Comparison of ENCODE assay signal across 24 mouse cellular contexts in the genomic region with DNA sequence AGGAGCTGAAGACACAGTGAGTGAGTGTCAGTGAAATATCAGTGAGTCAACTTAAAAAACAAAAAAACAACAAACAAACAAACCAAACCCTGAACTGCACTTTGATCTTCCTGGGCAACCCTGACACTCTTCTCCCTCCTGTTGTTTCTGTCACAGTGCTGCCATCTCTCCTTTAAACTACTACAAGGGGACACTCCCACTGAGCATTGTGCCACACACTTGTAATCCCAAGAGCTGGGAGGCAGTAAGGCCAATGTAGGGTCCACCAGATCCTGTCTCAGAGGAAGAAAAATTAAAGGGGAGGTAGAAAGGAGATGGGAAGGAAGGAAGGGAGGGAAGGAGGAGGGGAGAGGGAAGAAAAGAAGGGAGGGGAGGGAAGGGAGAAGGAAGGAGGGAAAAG.
"Had no signal": no experiment of that assay in that cellular context is flagged by ENCODE, and none has a peak within 500 bp of the region (broad histone marks: within the 10 kb centered on the region; RNA-seq: fewer than 3 reads in every experiment).

No protein-coding gene starts in this region.

- ATAC-seq: hindbrain, embryonic 16.5 days; inflammation-experienced regulatory T-cells, adult 6 months; intestine, embryonic 15.5 days; intestine, postnatal 0 days had no signal

- H3K9ac ChIP-seq: heart, embryonic 12.5 days; hindbrain, embryonic 12.5 days; hindbrain, embryonic 14.5 days; intestine, embryonic 15.5 days; limb, embryonic 12.5 days had no signal

- H3K9me3 ChIP-seq: heart, embryonic 10.5 days; heart, embryonic 12.5 days; hindbrain, embryonic 10.5 days; hindbrain, embryonic 12.5 days; intestine, embryonic 15.5 days; limb, embryonic 10.5 days; limb, embryonic 12.5 days had no signal

- H3K36me3 ChIP-seq: heart, embryonic 10.5 days; heart, embryonic 12.5 days; hindbrain, embryonic 10.5 days; hindbrain, embryonic 12.5 days; intestine, embryonic 15.5 days; limb, embryonic 10.5 days; limb, embryonic 12.5 days had no signal

- H3K4me2 ChIP-seq: heart, embryonic 12.5 days; hindbrain, embryonic 12.5 days; hindbrain, embryonic 14.5 days; intestine, embryonic 15.5 days; limb, embryonic 12.5 days had no signal

- H3K27ac ChIP-seq: gastrocnemius, adult 2 months; heart, embryonic 10.5 days; hindbrain, embryonic 10.5 days; hindbrain, embryonic 12.5 days; hindbrain, embryonic 14.5 days; intestine, embryonic 15.5 days; kidney, postnatal 0 days; layer of hippocampus, adult 2 months; left cerebral cortex, adult 2 months; limb, embryonic 10.5 days; limb, embryonic 12.5 days had no signal

- H3K4me3 ChIP-seq: gastrocnemius, adult 2 months; heart, embryonic 10.5 days; heart, embryonic 12.5 days; hindbrain, embryonic 10.5 days; hindbrain, embryonic 12.5 days; intestine, embryonic 15.5 days; layer of hippocampus, adult 2 months; left cerebral cortex, adult 2 months; limb, embryonic 10.5 days; limb, embryonic 12.5 days had no signal

- H3K27me3 ChIP-seq: heart, embryonic 12.5 days; hindbrain, embryonic 12.5 days; intestine, embryonic 15.5 days; limb, embryonic 12.5 days had no signal

- DNase-seq: gastrocnemius, adult 2 months; gastrocnemius, postnatal 10 days; gastrocnemius, postnatal 25 days; heart, adult 18-20 months; heart, postnatal 10 days; heart, postnatal 4 days; kidney, adult 18-20 months; kidney, adult 8-10 months; kidney, postnatal 4 days; liver had no signal
